Mouse (Mus musculus) left cerebral cortex, postnatal 10 days (tissue): ENCODE results near the gene Sh3bp5. TPM values are rescaled to one million over a fixed set of nuclear protein-coding genes. Genes with fewer than 3 reads are reported as not detected.

ENCODE experiments used
- DNase-seq, 2 experiments: peaks; one replicate each; pipeline ENCODE4 v3.0.0; 2021 to 2022; ENCODE audit warnings: low spot score in 2 of 2, mixed read lengths in 1 of 2; ENCODE audit errors: extremely low spot score in 1 of 2
- intact Hi-C: fragments of 180-260 bp; cut with DNase I; formaldehyde crosslinking; loops from one replicate; pipeline ENCODE4 v1.15.1; 2025
- total RNA-seq, 2 experiments: library from RNA; stranded (reverse); gene quantifications; 2 replicates each; pipeline ENCODE4 v1.2.3; 2021

Sh3bp5 gene
- total RNA-seq, 2 experiments from 2014 or later: 76.4 to 80.0 TPM

GRCm38 (mm10) chr14:31414967-31415376 is 20.9 kb downstream of the Sh3bp5 start:
- intact Hi-C loops: no loop called here
- DNase-seq: no peak

- intact Hi-C loops: no loop called here
- DNase-seq: no peak
These were observed 21.5 kb downstream of the Sh3bp5 start for GRCm38 (mm10) chr14:31414235-31414966.

- DNase-seq: no peak
- intact Hi-C loops: no loop called here
These were observed 22.3 kb downstream of the Sh3bp5 start for GRCm38 (mm10) chr14:31413475-31414086.

GRCm38 (mm10) chr14:31412651-31413056 is 23.2 kb downstream of the Sh3bp5 start:
- DNase-seq: no peak
- intact Hi-C loops: no loop called here

- intact Hi-C loops: no loop called here
- no peak for DNase-seq
These were observed 25.1 kb downstream of the Sh3bp5 start for GRCm38 (mm10) chr14:31410737-31411136.

GRCm38 (mm10) chr14:31410123-31410724 is 25.7 kb downstream of the Sh3bp5 start:
- intact Hi-C loops: no loop called here

GRCm38 (mm10) chr14:31408666-31409065 is 27.2 kb downstream of the Sh3bp5 start:
- intact Hi-C loops: no loop called here
- DNase-seq: no peak

More at GRCm38 (mm10) chr14:31410123-31410724, 25.7 kb downstream of the Sh3bp5 start:
- DNase-seq: no peak

DNA sequence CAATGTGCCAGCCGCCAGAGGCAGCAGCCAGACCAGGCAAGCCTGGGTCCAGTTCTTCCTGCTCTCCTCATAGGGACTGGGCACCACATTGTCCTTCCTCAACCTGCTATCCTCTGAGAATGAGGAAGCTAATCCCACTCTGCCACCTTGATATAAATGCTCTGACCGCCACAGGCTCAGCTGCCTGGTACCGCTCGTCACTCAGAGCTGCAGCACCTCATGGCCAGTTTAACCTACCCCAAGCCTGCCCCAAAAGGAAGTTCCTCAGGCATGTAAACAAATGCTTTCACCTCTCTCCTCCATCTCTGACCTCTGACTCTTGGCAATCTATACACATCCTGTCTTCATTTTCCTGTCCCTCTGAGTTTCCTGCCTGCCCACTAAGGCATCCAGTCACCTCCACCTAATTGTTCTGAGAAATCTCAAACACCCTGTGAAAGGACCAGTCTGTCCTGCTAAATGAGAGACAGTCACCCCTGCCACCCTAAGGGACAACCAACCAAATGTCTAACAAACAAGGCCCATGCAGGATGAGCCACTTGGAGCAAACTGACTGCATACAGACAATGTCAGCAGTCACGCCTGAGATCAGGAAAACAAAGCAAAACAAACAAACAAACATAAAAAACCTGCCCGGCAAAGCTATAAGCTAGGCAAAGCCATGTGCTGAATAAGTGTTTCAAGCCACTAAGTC is 27.8 kb downstream of the Sh3bp5 start:
- DNase-seq: no peak
- intact Hi-C loops: no loop called here

DNA sequence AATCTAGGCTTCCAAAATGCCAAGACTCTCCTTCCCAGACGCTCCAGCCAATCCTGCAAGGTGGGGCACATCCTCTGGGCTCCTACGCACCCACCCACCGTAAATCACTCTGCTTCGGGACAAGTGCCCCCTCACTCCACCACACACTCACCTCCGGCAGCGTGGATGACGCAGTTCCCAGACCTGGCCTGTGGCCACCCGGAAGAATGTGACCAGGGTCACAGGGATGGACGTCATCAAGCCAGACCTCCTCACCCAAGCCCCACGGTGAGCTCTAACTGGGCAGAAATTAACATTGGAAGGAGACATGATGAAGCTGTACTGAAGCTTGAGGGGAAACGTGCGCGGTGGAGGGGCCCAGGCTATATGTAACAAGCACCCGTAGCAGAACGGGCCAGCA is 28.7 kb downstream of the Sh3bp5 start:
- DNase-seq: no peak
- intact Hi-C loops: no loop called here

- intact Hi-C loops: no loop called here
- DNase-seq: no peak
These were observed 29.6 kb downstream of the Sh3bp5 start for GRCm38 (mm10) chr14:31406154-31406810.

DNA sequence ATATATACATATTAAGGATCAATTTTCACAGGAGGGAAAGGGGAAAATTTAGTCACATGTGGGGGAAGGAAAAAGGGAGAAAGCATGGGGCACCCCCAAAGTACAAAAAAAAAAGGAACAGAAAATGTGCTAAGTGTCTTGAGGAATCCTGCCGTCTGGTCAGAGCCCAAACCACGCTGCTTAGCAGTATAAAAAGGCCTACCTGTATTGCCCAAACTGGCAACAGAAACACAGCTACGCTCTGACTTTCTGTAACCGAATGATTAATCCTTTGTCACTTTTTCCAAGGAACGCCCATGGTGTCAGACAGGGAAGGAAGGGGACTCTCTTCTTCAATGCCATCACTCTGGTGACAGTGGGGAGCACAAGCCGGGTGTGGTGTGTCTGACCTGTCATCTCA is 30.2 kb downstream of the Sh3bp5 start:
- intact Hi-C loops: no loop called here
- DNase-seq: no peak

DNA sequence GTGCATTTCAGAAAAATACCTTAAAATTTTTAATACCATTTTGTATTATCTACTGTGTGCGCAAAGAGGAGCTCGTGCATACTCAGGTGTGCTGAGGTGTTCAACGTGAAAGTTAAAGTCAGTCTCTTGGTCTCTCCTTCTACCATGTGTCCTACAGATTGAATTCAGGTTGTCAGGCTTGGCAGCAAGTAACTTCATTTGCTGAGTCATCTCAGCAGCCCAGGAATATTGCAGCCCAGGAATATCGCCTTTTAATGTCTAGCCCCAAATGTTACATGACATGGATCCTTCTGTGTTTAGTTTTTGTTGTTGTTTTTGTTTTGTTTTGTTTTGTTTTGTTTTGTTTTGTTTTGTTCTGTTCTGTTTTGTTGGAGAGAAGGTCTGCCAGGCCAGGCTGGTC is 31.2 kb downstream of the Sh3bp5 start:
- DNase-seq: no peak
- intact Hi-C loops: no loop called here

GRCm38 (mm10) chr14:31403995-31404394 is 31.9 kb downstream of the Sh3bp5 start:
- intact Hi-C loops: no loop called here
- DNase-seq: no peak

- intact Hi-C loops: no loop called here
- no peak for DNase-seq
These were observed 32.3 kb downstream of the Sh3bp5 start for GRCm38 (mm10) chr14:31403556-31403955.

GRCm38 (mm10) chr14:31402693-31403092 is 33.2 kb downstream of the Sh3bp5 start:
- no peak for DNase-seq
- intact Hi-C loops: no loop called here

GRCm38 (mm10) chr14:31401918-31402427 is 33.9 kb downstream of the Sh3bp5 start:
- no peak for DNase-seq
- intact Hi-C loops: no loop called here

DNA sequence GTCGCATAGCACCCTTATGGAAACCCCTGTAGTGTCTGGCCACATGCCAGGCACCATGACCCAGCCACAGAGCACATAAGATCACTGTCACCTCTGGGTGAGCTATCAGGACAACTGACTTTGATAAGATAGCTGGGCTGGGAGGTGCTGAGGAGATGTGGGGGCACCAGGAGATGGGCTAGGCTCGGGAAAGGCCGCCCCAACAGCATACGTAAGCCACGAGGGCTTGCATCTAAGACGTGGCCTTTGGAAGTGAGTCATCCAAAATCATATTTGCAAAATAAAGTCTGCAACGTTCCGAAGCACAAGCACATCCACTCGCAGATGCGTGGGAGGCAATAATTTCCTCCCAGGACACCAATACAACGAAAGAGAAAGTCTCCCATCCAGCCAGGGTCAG is 35.0 kb downstream of the Sh3bp5 start:
- intact Hi-C loops: no loop called here
- no peak for DNase-seq

- no peak for DNase-seq
- intact Hi-C loops: no loop called here
These were observed 35.6 kb downstream of the Sh3bp5 start for GRCm38 (mm10) chr14:31400246-31400645.

- intact Hi-C loops: no loop called here
These were observed 36.6 kb downstream of the Sh3bp5 start for GRCm38 (mm10) chr14:31399271-31399670.

More at GRCm38 (mm10) chr14:31399271-31399670, 36.6 kb downstream of the Sh3bp5 start:
- no peak for DNase-seq
